Mouse (Mus musculus) limb, embryonic 14.5 days (tissue): ENCODE results near the gene Fem1b. TPM values are rescaled to one million over a fixed set of nuclear protein-coding genes. Genes with fewer than 3 reads are reported as not detected.

Source experiments
- ATAC-seq: fragments of 200-750 bp; cut with Nextera tagmentation; 2 replicates; pipeline ENCODE4 v1.8.0; 2017; ENCODE audit warnings: low read depth, moderate number of reproducible peaks, moderate TSS enrichment; ENCODE audit not compliant: low FRiP score
- DNase-seq: peaks from one replicate; pipeline ENCODE4 v3.0.0-alpha.2; 2015; ENCODE audit warnings: low spot score
- H3K27ac ChIP-seq: fragments of 300-500 bp; sonication (generic); replicated peaks from 2 replicates; pipeline ENCODE4 v1.5.1; 2014; ENCODE audit warnings: low read depth, mild to moderate bottlenecking, low read length, moderate library complexity, mixed read lengths
- H3K27me3 ChIP-seq: fragments of 300-500 bp; sonication (generic); 2 replicates; pipeline ENCODE4 v1.6.1; 2014; ENCODE audit warnings: low read length, mixed read lengths; ENCODE audit not compliant: control insufficient read depth, insufficient read depth
- H3K36me3 ChIP-seq: fragments of 300-500 bp; sonication (generic); 2 replicates; pipeline ENCODE4 v1.6.1; 2014; ENCODE audit warnings: mild to moderate bottlenecking, low read length, moderate library complexity, mixed read lengths; ENCODE audit not compliant: control insufficient read depth, insufficient read depth
- H3K4me1 ChIP-seq: fragments of 300-500 bp; sonication (generic); 2 replicates; pipeline ENCODE4 v1.6.1; 2014; ENCODE audit warnings: antibody characterized with exemption, low read length, mixed read lengths; ENCODE audit not compliant: control insufficient read depth, insufficient read depth
- H3K4me2 ChIP-seq: fragments of 300-500 bp; sonication (generic); replicated peaks from 2 replicates; pipeline ENCODE4 v1.6.1; 2014; ENCODE audit warnings: low read depth, mild to moderate bottlenecking, low read length, moderate library complexity; ENCODE audit not compliant: severe bottlenecking
- H3K4me3 ChIP-seq: fragments of 300-500 bp; sonication (generic); replicated peaks from 2 replicates; pipeline ENCODE4 v1.5.1; 2014; ENCODE audit warnings: low read length
- H3K9ac ChIP-seq: fragments of 300-500 bp; sonication (generic); 2 replicates; pipeline ENCODE4 v1.6.1; 2014; ENCODE audit warnings: mild to moderate bottlenecking, low read depth, low read length, moderate library complexity; ENCODE audit not compliant: severe bottlenecking
- H3K9me3 ChIP-seq: fragments of 300-500 bp; sonication (generic); 2 replicates; pipeline ENCODE4 v1.6.1; 2016; ENCODE audit warnings: low read length; ENCODE audit not compliant: control insufficient read depth
- POLR2A ChIP-seq: fragments of 200-500 bp; IDR thresholded peaks from 2 replicates; pipeline ENCODE4 v1.8.0; 2012; ENCODE audit warnings: inconsistent platforms, mild to moderate bottlenecking, moderate library complexity, borderline replicate concordance; ENCODE audit not compliant: insufficient read depth, insufficient read length; ENCODE audit errors: extremely low read depth
- WGBS: fragments of 180-500 bp; shearing (Covaris S2); extraction: QIAGEN DNeasy Blood & Tissue Kit; methylation state at CpG from one replicate; pipeline ENCODE4 v1.1.7; 2014; 5-methylcytosine and 5-hydroxymethylcytosine counted together
- polyA plus RNA-seq, 2 experiments: library from polyadenylated mRNA; depleted of rRNA in 1 of 2; stranded (reverse) in 1 of 2; unstranded in 1 of 2; fragments of >200 nt; fragmentation: Nextera tagmentation in 1 of 2; extraction: Ambion mirVana in 1 of 2; gene quantifications; 2 replicates each; pipeline versions ENCODE4 v1.2.1 to v1.2.3; 2012 to 2014

The Fem1b gene
- polyA plus RNA-seq, 2 experiments, result 20.7 to 31.4 TPM

DNA sequence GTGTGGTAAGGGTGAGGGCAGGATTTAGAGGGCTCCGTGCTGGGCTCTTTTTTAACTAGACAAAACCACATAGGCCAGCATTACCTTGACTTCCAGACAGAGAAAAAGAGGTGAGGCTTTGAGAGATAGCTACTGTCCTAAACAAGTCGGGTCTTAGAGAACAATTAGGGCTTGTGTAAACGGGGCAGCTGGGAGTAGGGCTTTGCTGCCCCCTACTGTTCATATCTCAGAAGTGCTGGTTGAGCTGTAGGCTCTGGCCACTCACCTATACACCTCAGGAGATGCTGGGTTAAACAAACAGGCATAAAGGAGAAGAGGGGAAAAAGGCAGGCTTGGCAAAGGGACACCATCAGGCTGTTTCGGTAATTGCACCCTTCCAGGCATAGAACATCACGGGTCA lies 34.3 kb downstream of the Fem1b start:
- DNase-seq (peak; percentile 79), ATAC-seq (peak; percentile 47)
- H3K4me1 ChIP-seq, result 0 out of 2 replicates have a peak, but pooled peaks cover 3% of the 10 kb centered on the region
- H3K4me3 ChIP-seq, result no peak overlapping the region
- 2% methylated on average over 5 of the region's 5 CpGs for WGBS
- no peak for TF ChIP-seq POLR2A
- no peak overlapping the region for H3K9ac ChIP-seq
- H3K27me3 ChIP-seq, result no peaks in the 10 kb centered on the region
- no peaks in the 10 kb centered on the region for H3K9me3 ChIP-seq
- no peak overlapping the region for H3K27ac ChIP-seq
- H3K36me3 ChIP-seq, result 0 out of 2 replicates have a peak, but pooled peaks cover 3% of the 10 kb centered on the region
- H3K4me2 ChIP-seq, result no peak overlapping the region

DNA sequence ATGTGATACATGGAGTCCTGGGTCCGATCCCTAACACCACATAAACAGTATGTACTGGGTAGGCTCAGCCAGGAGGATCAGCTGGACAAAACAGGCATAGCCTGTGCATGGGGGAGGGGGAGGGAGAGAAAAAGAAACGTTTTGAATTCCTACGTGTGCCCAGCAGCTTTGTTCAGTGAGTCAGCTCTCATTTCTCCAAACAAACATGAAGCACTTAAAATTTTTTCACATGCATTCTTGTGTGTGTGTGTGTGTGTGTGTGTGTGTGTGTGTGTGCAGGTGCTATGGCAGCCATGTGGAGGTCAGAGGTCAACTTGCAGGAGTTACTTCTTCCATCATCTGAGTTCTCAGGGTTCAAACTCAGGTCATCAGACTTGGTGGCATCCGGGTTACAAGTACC lies 36.3 kb downstream of the Fem1b start:
- Histone ChIP-seq H3K4me3 (no peak overlapping the region), H3K27me3 (no peaks in the 10 kb centered on the region), H3K4me1 (0 out of 2 replicates have a peak, but pooled peaks cover 3% of the 10 kb centered on the region), H3K4me2 (no peak overlapping the region), H3K9me3 (no peaks in the 10 kb centered on the region), H3K27ac (no peak overlapping the region), H3K36me3 (0 out of 2 replicates have a peak, but pooled peaks cover 9% of the 10 kb centered on the region), H3K9ac (no peak overlapping the region)
- no peak for DNase-seq
- no peak for ATAC-seq
- TF ChIP-seq POLR2A, result no peak
- WGBS, result 48% methylated on average over 4 of the region's 4 CpGs

DNA sequence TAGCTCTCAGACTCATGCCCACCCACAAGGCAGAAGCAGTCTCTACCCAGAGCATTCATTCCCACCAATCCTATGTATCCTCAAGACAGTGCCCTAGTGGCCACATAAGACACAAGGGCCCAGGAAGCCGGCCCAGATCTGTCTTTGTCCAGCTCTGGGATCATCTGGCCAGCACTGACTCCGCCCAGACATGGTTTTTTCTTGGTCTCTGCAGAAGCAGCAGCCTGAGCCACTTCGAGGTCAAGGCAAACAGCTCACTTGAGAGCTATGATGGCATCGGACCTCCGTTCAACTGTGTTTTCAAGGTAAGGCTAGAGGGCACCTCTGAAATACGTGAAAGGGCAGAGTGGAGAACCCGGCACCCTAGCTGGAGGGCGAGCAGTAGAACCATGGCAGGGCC lies 39.0 kb downstream of the Fem1b start:
- H3K4me2 ChIP-seq, result no peak overlapping the region
- 0 out of 2 replicates have a peak, but pooled peaks cover 3% of the 10 kb centered on the region for H3K4me1 ChIP-seq
- no peak overlapping the region for H3K9ac ChIP-seq
- ATAC-seq (no peak), DNase-seq (no peak)
- H3K4me3 ChIP-seq, result no peak overlapping the region
- WGBS, result 76% methylated on average over 8 of the region's 8 CpGs
- no peak for TF ChIP-seq POLR2A
- no peaks in the 10 kb centered on the region for H3K9me3 ChIP-seq
- H3K27me3 ChIP-seq, result no peaks in the 10 kb centered on the region
- H3K36me3 ChIP-seq, result peaks cover 9% of the 10 kb centered on the region
- H3K27ac ChIP-seq, result no peak overlapping the region

DNA sequence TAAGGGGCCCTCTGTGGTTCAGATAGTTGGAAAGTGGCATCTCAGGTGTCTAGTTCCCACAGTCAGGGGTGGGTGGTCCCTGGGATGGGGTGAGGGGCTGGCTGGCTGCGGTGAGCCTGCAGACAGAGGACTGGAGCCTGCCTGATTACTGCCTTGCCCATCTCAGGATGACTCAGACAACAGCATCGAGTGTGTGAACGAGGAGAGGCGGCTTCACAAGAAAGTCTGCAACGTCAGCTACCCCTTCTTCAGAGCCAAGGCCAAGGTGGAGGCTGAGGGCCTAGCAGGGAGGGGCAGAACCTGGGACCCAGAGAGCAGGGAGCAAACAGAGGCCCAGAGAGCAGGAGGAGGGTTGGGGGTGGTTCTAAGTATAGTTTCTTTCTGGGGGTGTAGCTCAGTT lies 43.4 kb downstream of the Fem1b start:
- no peak overlapping the region for H3K4me3 ChIP-seq
- ATAC-seq (no peak), DNase-seq (no peak)
- no peak for TF ChIP-seq POLR2A
- H3K27me3 ChIP-seq, result no peaks in the 10 kb centered on the region
- peaks cover 9% of the 10 kb centered on the region for H3K36me3 ChIP-seq
- H3K9ac ChIP-seq, result no peak overlapping the region
- H3K4me2 ChIP-seq, result no peak overlapping the region
- H3K27ac ChIP-seq, result no peak overlapping the region
- WGBS, result 80% methylated on average over 5 of the region's 5 CpGs
- H3K4me1 ChIP-seq, result no peaks in the 10 kb centered on the region
- H3K9me3 ChIP-seq, result no peaks in the 10 kb centered on the region

DNA sequence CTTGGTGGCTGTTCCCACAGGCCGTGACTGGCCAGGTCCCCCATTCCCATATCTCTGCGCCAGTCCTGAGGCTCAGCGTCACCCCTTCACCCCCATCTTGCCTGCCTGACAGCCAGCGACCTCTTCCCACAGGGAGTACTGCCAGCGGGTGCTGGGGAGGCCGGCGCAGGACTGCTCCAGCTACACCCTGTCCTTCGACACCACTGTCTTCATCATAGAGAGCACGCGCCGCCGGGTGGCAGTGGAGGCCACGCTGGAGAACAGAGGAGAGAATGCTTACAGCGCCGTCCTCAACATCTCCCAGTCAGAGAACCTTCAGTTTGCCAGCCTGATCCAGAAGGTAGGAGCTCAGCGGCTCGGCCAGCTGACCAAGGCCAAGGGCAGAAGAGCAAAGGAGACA lies 44.3 kb downstream of the Fem1b start:
- H3K27me3 ChIP-seq, result no peaks in the 10 kb centered on the region
- no peak overlapping the region for H3K9ac ChIP-seq
- DNase-seq (no peak), ATAC-seq (no peak)
- no peak overlapping the region for H3K27ac ChIP-seq
- H3K4me3 ChIP-seq, result no peak overlapping the region
- no peaks in the 10 kb centered on the region for H3K4me1 ChIP-seq
- 64% methylated on average over 17 of the region's 17 CpGs for WGBS
- TF ChIP-seq POLR2A, result no peak
- no peak overlapping the region for H3K4me2 ChIP-seq
- H3K36me3 ChIP-seq, result peaks cover 6% of the 10 kb centered on the region
- H3K9me3 ChIP-seq, result no peaks in the 10 kb centered on the region

DNA sequence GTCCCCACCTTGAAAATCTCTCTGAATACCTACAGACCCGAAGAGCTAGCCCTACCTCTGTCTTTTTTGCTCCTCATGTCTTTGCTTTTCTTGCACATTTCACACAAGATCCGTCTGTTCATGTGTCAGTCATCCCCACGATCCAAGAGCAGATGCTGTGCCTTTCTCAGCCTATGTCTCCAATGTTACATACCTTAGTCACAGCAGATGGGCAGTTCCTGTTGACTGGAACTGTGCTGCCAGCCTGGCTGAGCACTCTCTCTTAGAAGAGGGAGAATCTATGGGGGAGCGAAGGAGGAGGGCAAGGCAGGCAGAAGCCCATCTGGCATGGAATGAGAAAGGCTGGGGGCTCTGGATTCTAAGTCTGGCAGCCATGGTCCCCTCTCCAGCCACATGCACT lies 46.4 kb downstream of the Fem1b start:
- ATAC-seq (no peak), DNase-seq (no peak)
- no peak for TF ChIP-seq POLR2A
- no peak overlapping the region for H3K27ac ChIP-seq
- 66% methylated on average over 4 of the region's 4 CpGs for WGBS
- H3K4me2 ChIP-seq, result no peak overlapping the region
- no peaks in the 10 kb centered on the region; the same call in none of the 2 replicates for H3K36me3 ChIP-seq
- H3K4me1 ChIP-seq, result no peaks in the 10 kb centered on the region
- H3K27me3 ChIP-seq, result no peaks in the 10 kb centered on the region
- no peaks in the 10 kb centered on the region for H3K9me3 ChIP-seq
- H3K9ac ChIP-seq, result no peak overlapping the region
- H3K4me3 ChIP-seq, result no peak overlapping the region
